Mouse (Mus musculus): ENCODE data around the gene Sptbn2.

Sptbn2 gene

GRCm38 (mm10) chr19:4711098-4711600, at the start of gene Sptbn2:
Gene Sptbn2 (plus strand): TSS chr19:4711167.
- DNase-seq (ENCODE audit: inconsistent ontology term), result no peak

- DNase-seq (ENCODE audit: inconsistent ontology term), result no peak
Measured at GRCm38 (mm10) chr19:4666815-4667214, 44.2 kb upstream of the Sptbn2 start.

GRCm38 (mm10) chr19:4670776-4671175, 40.2 kb upstream of the Sptbn2 start:
- DNase-seq (ENCODE audit: inconsistent ontology term), result no peak

GRCm38 (mm10) chr19:4672401-4672800, 38.6 kb upstream of the Sptbn2 start:
- peak; percentile 30 for DNase-seq (ENCODE audit: inconsistent ontology term)

- no peak for DNase-seq (ENCODE audit: inconsistent ontology term)
Measured at GRCm38 (mm10) chr19:4694346-4694745, 16.6 kb upstream of the Sptbn2 start.

GRCm38 (mm10) chr19:4697121-4697520, 13.8 kb upstream of the Sptbn2 start:
- no peak for DNase-seq (ENCODE audit: inconsistent ontology term)

GRCm38 (mm10) chr19:4697721-4698120, 13.2 kb upstream of the Sptbn2 start:
- DNase-seq (ENCODE audit: inconsistent ontology term), result no peak

GRCm38 (mm10) chr19:4698205-4698677, 12.7 kb upstream of the Sptbn2 start, which contains the start of gene Gm960:
Gene Gm960 (minus strand): TSS chr19:4698668.
- DNase-seq (ENCODE audit: inconsistent ontology term), result peak; percentile 90

GRCm38 (mm10) chr19:4698856-4699255, 12.1 kb upstream of the Sptbn2 start:
- no peak for DNase-seq (ENCODE audit: inconsistent ontology term)

GRCm38 (mm10) chr19:4699821-4700220, 11.1 kb upstream of the Sptbn2 start:
- DNase-seq (ENCODE audit: inconsistent ontology term), result no peak

- DNase-seq (ENCODE audit: inconsistent ontology term), result no peak
Measured at GRCm38 (mm10) chr19:4700656-4701055, 10.3 kb upstream of the Sptbn2 start.

- no peak for DNase-seq (ENCODE audit: inconsistent ontology term)
Measured at GRCm38 (mm10) chr19:4701221-4701620, 9.7 kb upstream of the Sptbn2 start.

GRCm38 (mm10) chr19:4708765-4709164, 2.2 kb upstream of the Sptbn2 start:
- no peak for DNase-seq (ENCODE audit: inconsistent ontology term)

GRCm38 (mm10) chr19:4711601-4712155, 711 bp downstream of the Sptbn2 start:
- DNase-seq (ENCODE audit: inconsistent ontology term), result no peak

GRCm38 (mm10) chr19:4712156-4712780, 1.3 kb downstream of the Sptbn2 start:
- peak; percentile 36 for DNase-seq (ENCODE audit: inconsistent ontology term)

- no peak for DNase-seq (ENCODE audit: inconsistent ontology term)
Measured at GRCm38 (mm10) chr19:4712781-4713526, 2.0 kb downstream of the Sptbn2 start.

GRCm38 (mm10) chr19:4713886-4714285, 2.9 kb downstream of the Sptbn2 start:
- no peak for DNase-seq (ENCODE audit: inconsistent ontology term)

- DNase-seq (ENCODE audit: inconsistent ontology term), result no peak
Measured at GRCm38 (mm10) chr19:4716756-4717155, 5.8 kb downstream of the Sptbn2 start.

- DNase-seq (ENCODE audit: inconsistent ontology term), result no peak
Measured at GRCm38 (mm10) chr19:4717281-4717680, 6.3 kb downstream of the Sptbn2 start.

GRCm38 (mm10) chr19:4718716-4719115, 7.7 kb downstream of the Sptbn2 start:
- DNase-seq (ENCODE audit: inconsistent ontology term), result no peak

GRCm38 (mm10) chr19:4719351-4719764, 8.4 kb downstream of the Sptbn2 start:
- peak; percentile 77 for DNase-seq (ENCODE audit: inconsistent ontology term)

- DNase-seq (ENCODE audit: inconsistent ontology term), result no peak
Measured at GRCm38 (mm10) chr19:4720112-4720511, 9.1 kb downstream of the Sptbn2 start.

Measured in Muller cell, postnatal 12 days (primary cell).